Mouse (Mus musculus) cerebellum, adult 9-10 months (tissue): ENCODE results near the gene Zfp36.

ENCODE experiments used
- DNase-seq: peaks from one replicate; pipeline ENCODE4 v3.0.0; 2022

Zfp36 gene

DNA sequence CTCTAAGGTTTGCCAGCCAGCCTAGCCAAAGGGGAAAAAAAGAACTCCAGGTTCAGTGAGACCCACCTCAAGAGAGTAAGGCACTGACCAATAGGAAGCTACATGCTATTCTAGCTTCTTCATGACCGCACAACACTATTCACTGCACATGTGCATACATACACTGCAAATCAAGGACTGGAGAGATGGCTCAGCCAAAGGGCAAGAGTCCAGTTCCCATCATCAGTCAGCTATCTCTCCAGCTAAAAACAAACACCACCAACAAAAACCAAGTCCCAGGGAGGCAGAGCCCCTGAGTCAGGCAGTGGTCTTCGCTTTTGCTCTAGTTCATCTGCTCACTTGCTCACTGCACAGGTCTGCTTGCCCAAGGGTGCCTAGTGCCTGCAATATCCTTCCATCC is 51.8 kb downstream of the Zfp36 start:
- no peak for DNase-seq
